Mouse (Mus musculus) embryonic facial prominence, embryonic 14.5 days (tissue): ENCODE data around the gene Rab30. TPM values are rescaled to one million over a fixed set of nuclear protein-coding genes. Genes with fewer than 3 reads are reported as not detected.
A peak's percentile ranks its signal among the peaks of the same experiment; 100 is the strongest.

ENCODE experiments used
- ATAC-seq: fragments of 200-750 bp; cut with Nextera tagmentation; 2 replicates; pipeline ENCODE4 v1.8.0; 2017; ENCODE audit warnings: low read depth, moderate number of reproducible peaks, moderate TSS enrichment
- DNase-seq: peaks from one replicate; pipeline ENCODE4 v3.0.0-alpha.2; 2015; ENCODE audit warnings: low spot score
- H3K27ac ChIP-seq: fragments of 300-500 bp; sonication (generic); replicated peaks from 2 replicates; pipeline ENCODE4 v1.5.1; 2014; ENCODE audit warnings: low read depth, mild to moderate bottlenecking, low read length, moderate library complexity
- H3K27me3 ChIP-seq: fragments of 300-500 bp; sonication (generic); replicated peaks from 2 replicates; pipeline ENCODE4 v1.6.1; 2014; ENCODE audit warnings: low read length; ENCODE audit not compliant: control insufficient read depth, insufficient read depth
- H3K36me3 ChIP-seq: fragments of 300-500 bp; sonication (generic); 2 replicates; pipeline ENCODE4 v1.6.1; 2014; ENCODE audit warnings: low read length, mixed read lengths; ENCODE audit not compliant: control insufficient read depth, insufficient read depth
- H3K4me1 ChIP-seq: fragments of 300-500 bp; sonication (generic); 2 replicates; pipeline ENCODE4 v1.6.1; 2014; ENCODE audit warnings: antibody characterized with exemption, low read length; ENCODE audit not compliant: control insufficient read depth, insufficient read depth
- H3K4me2 ChIP-seq: fragments of 300-500 bp; sonication (generic); 2 replicates; pipeline ENCODE4 v1.6.1; 2014; ENCODE audit warnings: low read depth, mild to moderate bottlenecking, low read length, moderate library complexity, mixed read lengths
- H3K4me3 ChIP-seq: fragments of 300-500 bp; sonication (generic); 2 replicates; pipeline ENCODE4 v1.5.1; 2014; ENCODE audit warnings: low read depth, mild to moderate bottlenecking, low read length
- H3K9ac ChIP-seq: fragments of 300-500 bp; sonication (generic); 2 replicates; pipeline ENCODE4 v1.6.1; 2014; ENCODE audit warnings: low read depth, mild to moderate bottlenecking, low read length, moderate library complexity, mixed read lengths
- H3K9me3 ChIP-seq: fragments of 300-500 bp; sonication (generic); 2 replicates; pipeline ENCODE4 v1.6.1; 2016; ENCODE audit warnings: low read length; ENCODE audit not compliant: control insufficient read depth
- WGBS: fragments of 180-500 bp; shearing (Covaris S2); extraction: QIAGEN DNeasy Blood & Tissue Kit; methylation state at CpG from one replicate; pipeline ENCODE4 v1.1.7; 2014; 5-methylcytosine and 5-hydroxymethylcytosine counted together
- polyA plus RNA-seq: library from polyadenylated mRNA; unstranded; fragments of >200 nt; fragmentation: Nextera tagmentation; extraction: Ambion mirVana; gene quantifications from 2 replicates; pipeline ENCODE4 v1.2.1, GENCODE M21; 2014

The Rab30 gene
- polyA plus RNA-seq, 1 experiment from 2014 or later = 21.3 TPM

DNA sequence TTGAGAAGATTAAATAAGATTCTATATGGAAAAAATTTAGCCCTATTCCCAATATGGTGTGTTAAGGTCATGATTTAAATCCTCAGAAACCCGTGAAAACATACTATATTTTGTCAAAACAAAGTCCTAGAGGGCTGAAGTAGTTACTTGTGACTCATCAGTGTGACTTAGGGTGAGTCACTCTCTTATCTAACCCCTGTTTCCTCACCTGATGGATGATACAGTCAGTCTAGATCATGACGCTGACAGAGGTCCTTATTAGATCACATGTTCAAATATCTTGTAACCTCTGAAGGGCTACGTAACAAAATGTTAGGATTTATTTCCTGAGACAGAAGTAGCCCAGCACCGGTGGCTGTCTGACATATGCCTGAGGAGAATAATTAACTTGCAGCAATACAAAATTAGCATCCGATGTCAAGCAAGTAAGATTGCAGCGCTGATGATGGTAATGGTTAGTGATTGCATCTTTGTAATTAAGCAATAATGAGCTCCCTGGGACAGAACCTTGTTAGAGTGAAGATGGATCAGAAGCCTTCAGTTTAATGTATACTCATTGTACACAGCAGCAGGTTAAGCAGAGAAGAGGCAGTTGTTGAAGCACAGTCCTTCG is 70.4 kb downstream of the Rab30 start:
- no peaks in the 10 kb centered on the region for H3K36me3 ChIP-seq
- no peaks in the 10 kb centered on the region for H3K27me3 ChIP-seq
- H3K9me3 ChIP-seq = no peaks in the 10 kb centered on the region
- H3K4me1 ChIP-seq = no peaks in the 10 kb centered on the region
- no peak overlapping the region for H3K4me3 ChIP-seq
- H3K4me2 ChIP-seq = no peak overlapping the region
- WGBS = 70% methylated on average over 7 of the region's 7 CpGs
- H3K27ac ChIP-seq = no peak overlapping the region
- DNase-seq (no peak), ATAC-seq (no peak)
- H3K9ac ChIP-seq = no peak overlapping the region

DNA sequence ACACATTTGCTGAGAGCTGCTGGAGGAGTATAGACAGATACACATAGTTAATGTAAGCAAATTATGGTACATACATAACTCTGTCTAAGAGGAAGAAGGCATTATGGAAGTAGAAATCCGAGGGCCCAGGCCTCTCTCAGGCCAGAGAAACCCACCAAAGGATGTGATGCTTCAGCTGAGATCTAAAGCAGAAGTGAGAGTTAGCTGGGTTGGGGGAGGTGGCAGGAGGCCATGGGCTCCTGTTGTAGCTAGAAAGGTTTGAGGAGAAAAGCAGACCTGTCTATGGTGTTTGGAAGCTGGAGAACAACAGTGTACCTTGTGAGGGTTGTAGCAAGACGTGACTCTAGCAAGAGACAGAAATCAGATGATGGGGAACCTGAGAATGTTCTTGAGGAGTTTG is 75.8 kb downstream of the Rab30 start:
- Histone ChIP-seq H3K36me3 (no peaks in the 10 kb centered on the region), H3K27me3 (no peaks in the 10 kb centered on the region), H3K4me2 (no peak overlapping the region), H3K9ac (no peak overlapping the region), H3K9me3 (no peaks in the 10 kb centered on the region), H3K4me3 (no peak overlapping the region), H3K27ac (no peak overlapping the region), H3K4me1 (peaks cover 12% of the 10 kb centered on the region)
- WGBS = 86% methylated on average over 2 of the region's 2 CpGs
- DNase-seq (no peak), ATAC-seq (no peak)

GRCm38 (mm10) chr7:92817886-92818285 is 76.5 kb downstream of the Rab30 start:
- Histone ChIP-seq H3K27me3 (no peaks in the 10 kb centered on the region), H3K36me3 (no peaks in the 10 kb centered on the region), H3K4me2 (no peak overlapping the region), H3K9ac (no peak overlapping the region), H3K27ac (no peak overlapping the region), H3K4me3 (no peak overlapping the region), H3K4me1 (peaks cover 18% of the 10 kb centered on the region), H3K9me3 (no peaks in the 10 kb centered on the region)
- DNase-seq = no peak
- 74% methylated on average over 9 of the region's 9 CpGs for whole genome bisulfite sequencing
- no peak for ATAC-seq

DNA sequence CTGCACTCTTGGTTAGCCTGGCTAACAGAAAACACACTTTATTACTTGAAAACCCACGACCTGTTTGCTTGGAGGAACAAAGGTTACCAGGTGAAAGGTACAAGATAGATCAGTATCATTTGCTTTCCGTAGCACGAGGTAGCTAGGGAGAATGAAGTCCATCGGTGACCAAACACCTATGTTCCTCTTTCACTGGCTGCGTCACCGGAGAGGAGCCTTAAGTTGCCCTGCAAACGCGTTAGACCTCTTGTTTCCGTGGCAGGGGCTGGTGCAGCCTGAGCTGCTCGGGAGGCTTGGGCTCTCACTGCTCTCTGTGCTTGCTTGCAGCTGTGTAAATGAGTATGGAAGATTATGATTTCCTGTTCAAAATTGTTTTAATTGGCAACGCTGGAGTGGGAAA is 78.3 kb downstream of the Rab30 start:
- H3K9ac ChIP-seq = no peak overlapping the region
- 67% methylated on average over 11 of the region's 11 CpGs for WGBS
- H3K27ac ChIP-seq = no peak overlapping the region
- H3K27me3 ChIP-seq = no peaks in the 10 kb centered on the region
- H3K4me3 ChIP-seq = no peak overlapping the region
- peaks cover 20% of the 10 kb centered on the region for H3K4me1 ChIP-seq
- no peaks in the 10 kb centered on the region for H3K9me3 ChIP-seq
- no peaks in the 10 kb centered on the region for H3K36me3 ChIP-seq
- DNase-seq = peak; percentile 30
- no peak overlapping the region for H3K4me2 ChIP-seq
- ATAC-seq = no peak

DNA sequence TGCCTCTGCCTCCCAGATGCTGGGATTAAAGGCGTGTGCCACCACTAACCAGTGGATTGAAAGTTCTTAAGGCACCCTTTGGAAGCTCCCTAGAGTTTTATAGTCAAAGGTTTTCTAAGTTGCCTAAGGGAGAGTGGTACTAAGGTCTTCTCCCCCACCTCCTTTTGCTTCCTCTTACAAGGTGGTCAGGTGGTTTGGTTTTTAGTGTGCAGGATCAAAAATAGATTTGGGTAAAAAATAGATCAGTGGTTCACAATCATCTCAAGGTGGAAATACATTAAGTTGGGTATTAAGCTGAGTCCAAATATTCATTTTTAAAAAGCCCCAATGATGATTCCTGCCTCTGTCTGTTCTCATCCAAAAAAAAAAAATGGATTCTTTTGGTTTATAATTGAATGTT is 79.0 kb downstream of the Rab30 start:
- no peaks in the 10 kb centered on the region for H3K9me3 ChIP-seq
- DNase-seq = no peak
- no peak overlapping the region for H3K4me3 ChIP-seq
- H3K27ac ChIP-seq = no peak overlapping the region; the same call in 1 of the 2 replicates
- ATAC-seq = no peak
- 0 out of 2 replicates have a peak, but pooled peaks cover 4% of the 10 kb centered on the region for H3K36me3 ChIP-seq
- 88% methylated on average over 1 of the region's 1 CpGs for WGBS
- H3K4me1 ChIP-seq = peaks cover 20% of the 10 kb centered on the region
- no peaks in the 10 kb centered on the region for H3K27me3 ChIP-seq
- H3K9ac ChIP-seq = no peak overlapping the region
- H3K4me2 ChIP-seq = no peak overlapping the region

GRCm38 (mm10) chr7:92820941-92821465 is 79.6 kb downstream of the Rab30 start:
- no peak overlapping the region for H3K4me2 ChIP-seq
- no peak overlapping the region for H3K9ac ChIP-seq
- H3K4me3 ChIP-seq = no peak overlapping the region
- H3K4me1 ChIP-seq = peaks cover 20% of the 10 kb centered on the region
- H3K27me3 ChIP-seq = no peaks in the 10 kb centered on the region
- peak overlapping the region; percentile 46 for H3K27ac ChIP-seq
- H3K9me3 ChIP-seq = no peaks in the 10 kb centered on the region
- DNase-seq (peak; percentile 13), ATAC-seq (no peak)
- 58% methylated on average over 7 of the region's 7 CpGs for WGBS
- H3K36me3 ChIP-seq = 0 out of 2 replicates have a peak, but pooled peaks cover 4% of the 10 kb centered on the region

DNA sequence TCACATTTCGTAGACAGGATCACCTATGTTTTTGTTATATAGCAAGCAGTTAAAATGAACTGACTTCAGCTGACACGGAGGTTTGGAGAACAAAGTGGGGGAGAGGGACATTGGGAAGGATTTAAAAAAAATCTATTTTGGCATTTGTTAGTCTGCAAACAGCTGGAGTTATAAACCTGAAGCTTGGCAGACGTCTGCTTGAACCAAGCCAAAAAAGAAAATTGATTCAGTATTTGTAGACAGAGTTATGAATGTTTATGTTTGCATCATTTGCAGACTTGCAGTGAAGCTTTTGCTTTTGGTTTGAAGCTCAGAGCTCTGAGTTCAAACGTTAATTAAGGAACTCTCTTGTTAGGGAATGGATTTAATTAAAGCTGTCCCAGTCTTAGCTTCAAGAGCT is 80.5 kb downstream of the Rab30 start:
- Histone ChIP-seq H3K4me2 (peak overlapping the region; percentile 30; the same call in 1 of the 2 replicates), H3K27ac (peak overlapping the region; percentile 46), H3K9ac (no peak overlapping the region), H3K27me3 (no peaks in the 10 kb centered on the region), H3K4me3 (no peak overlapping the region), H3K4me1 (peaks cover 20% of the 10 kb centered on the region), H3K36me3 (0 out of 2 replicates have a peak, but pooled peaks cover 4% of the 10 kb centered on the region), H3K9me3 (no peaks in the 10 kb centered on the region)
- 19% methylated on average over 4 of the region's 4 CpGs for WGBS
- ATAC-seq (peak; percentile 53), DNase-seq (peak; percentile 90)

- Histone ChIP-seq H3K4me2 (peak overlapping the region; percentile 30; the same call in 1 of the 2 replicates), H3K4me1 (peaks cover 20% of the 10 kb centered on the region), H3K9me3 (no peaks in the 10 kb centered on the region), H3K36me3 (0 out of 2 replicates have a peak, but pooled peaks cover 4% of the 10 kb centered on the region), H3K4me3 (no peak overlapping the region), H3K27ac (peak overlapping the region; percentile 46), H3K9ac (no peak overlapping the region), H3K27me3 (no peaks in the 10 kb centered on the region)
- ATAC-seq = peak; percentile 62; the same call in 1 of the 2 replicates
- WGBS = 19% methylated on average over 1 of the region's 1 CpGs
- no peak for DNase-seq
Observed at GRCm38 (mm10) chr7:92822409-92823101, 81.2 kb downstream of the Rab30 start.
